Mouse (Mus musculus) liver, postnatal 0 days (tissue): ENCODE results near the gene Gm28035. TPM values are rescaled to one million over a fixed set of nuclear protein-coding genes. Genes with fewer than 3 reads are reported as not detected.

Experiments used
- ATAC-seq: fragments of 200-750 bp; cut with Nextera tagmentation; 2 replicates; pipeline ENCODE4 v1.8.0; 2017; ENCODE audit warnings: mild to moderate bottlenecking, moderate library complexity
- DNase-seq: peaks from one replicate; pipeline ENCODE4 v3.0.0-alpha.2; 2016
- H3K27ac ChIP-seq: fragments of 300-500 bp; sonication (generic); 2 replicates; pipeline ENCODE4 v1.5.1; 2014; ENCODE audit warnings: antibody characterized with exemption, moderate library complexity, mild to moderate bottlenecking, low read depth
- H3K27me3 ChIP-seq: fragments of 300-500 bp; sonication (generic); 2 replicates; pipeline ENCODE4 v1.6.1; 2014; ENCODE audit warnings: low read length, control low read depth, mixed read lengths; ENCODE audit not compliant: insufficient read depth
- H3K36me3 ChIP-seq: fragments of 300-500 bp; sonication (generic); replicated peaks from 2 replicates; pipeline ENCODE4 v1.6.1; 2014; ENCODE audit warnings: mild to moderate bottlenecking, control low read depth, low read length, moderate library complexity, mixed read lengths; ENCODE audit not compliant: insufficient read depth
- H3K4me1 ChIP-seq: fragments of 300-500 bp; sonication (generic); 2 replicates; pipeline ENCODE4 v1.6.1; 2014; ENCODE audit warnings: antibody characterized with exemption, mild to moderate bottlenecking, control low read depth; ENCODE audit not compliant: insufficient read depth
- H3K4me2 ChIP-seq: fragments of 300-500 bp; sonication (generic); 2 replicates; pipeline ENCODE4 v1.6.1; 2014; ENCODE audit warnings: low read depth, mild to moderate bottlenecking, low read length, moderate library complexity, mixed read lengths
- H3K4me3 ChIP-seq: fragments of 300-500 bp; sonication (generic); 2 replicates; pipeline ENCODE4 v1.5.1; 2014; ENCODE audit warnings: low read depth, low read length
- H3K9ac ChIP-seq: fragments of 300-500 bp; sonication (generic); replicated peaks from 2 replicates; pipeline ENCODE4 v1.6.1; 2014; ENCODE audit warnings: mild to moderate bottlenecking, moderate library complexity
- H3K9me3 ChIP-seq: fragments of 300-500 bp; sonication (generic); 2 replicates; pipeline ENCODE4 v1.6.1; 2016; ENCODE audit warnings: mild to moderate bottlenecking, control low read depth, low read length, mixed read lengths
- CTCF ChIP-seq: sonication (generic); IDR thresholded peaks from 2 replicates; pipeline ENCODE4 v1.5.1; 2016; ENCODE audit warnings: antibody characterized with exemption, low read depth
- EP300 ChIP-seq: IDR thresholded peaks from 2 replicates; pipeline ENCODE4 v1.6.1; 2016; ENCODE audit warnings: antibody characterized with exemption, low read depth, mild to moderate bottlenecking
- WGBS: fragments of 180-500 bp; shearing (Covaris S2); extraction: QIAGEN DNeasy Blood & Tissue Kit; methylation state at CpG from one replicate; pipeline ENCODE4 v1.1.7; 2014; ENCODE audit not compliant: insufficient replicate concordance; 5-methylcytosine and 5-hydroxymethylcytosine counted together
- polyA plus RNA-seq: library from polyadenylated mRNA; unstranded; fragments of >200 nt; fragmentation: Nextera tagmentation; extraction: Ambion mirVana; gene quantifications from 2 replicates; pipeline ENCODE4 v1.2.1, GENCODE M21; 2015

Gm28035 gene
- polyA plus RNA-seq, 1 experiment from 2014 or later, result 0.14 TPM

DNA sequence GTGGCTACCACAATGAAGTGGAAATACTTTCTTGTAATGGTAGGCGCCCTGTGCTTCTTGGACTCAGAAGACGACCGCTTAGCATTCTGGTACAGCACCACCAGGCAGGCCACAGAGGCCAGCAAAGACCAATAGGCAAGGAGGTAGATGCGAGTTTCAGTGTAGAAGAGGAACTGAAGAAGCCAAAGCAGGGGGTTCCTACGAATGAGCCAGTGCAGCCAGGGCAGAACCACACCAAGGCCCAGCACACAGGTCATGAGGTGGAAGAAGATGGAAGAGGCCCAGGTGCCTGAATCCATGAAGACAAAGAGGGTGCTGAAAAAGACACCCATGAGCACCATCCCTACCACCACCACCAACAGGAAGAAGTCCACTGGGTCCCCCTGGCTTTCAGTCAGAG, 44.6 kb downstream of the Gm28035 start:
- 69% methylated on average over 5 of the region's 5 CpGs for WGBS
- Histone ChIP-seq H3K27ac (no peak overlapping the region), H3K9ac (peak overlapping the region; percentile 82), H3K4me3 (0 out of 2 replicates have a peak overlapping the region, but pooled peaks have one; percentile 75), H3K27me3 (no peaks in the 10 kb centered on the region), H3K4me2 (peak overlapping the region; percentile 96), H3K36me3 (no peaks in the 10 kb centered on the region; the same call in 1 of the 2 replicates), H3K4me1 (peaks cover 23% of the 10 kb centered on the region), H3K9me3 (no peaks in the 10 kb centered on the region)
- no peak for DNase-seq
- no peak for ATAC-seq
- no peak for TF ChIP-seq EP300
- 0 out of 2 replicates have a peak, but pooled peaks have one; percentile 5 for TF ChIP-seq CTCF

DNA sequence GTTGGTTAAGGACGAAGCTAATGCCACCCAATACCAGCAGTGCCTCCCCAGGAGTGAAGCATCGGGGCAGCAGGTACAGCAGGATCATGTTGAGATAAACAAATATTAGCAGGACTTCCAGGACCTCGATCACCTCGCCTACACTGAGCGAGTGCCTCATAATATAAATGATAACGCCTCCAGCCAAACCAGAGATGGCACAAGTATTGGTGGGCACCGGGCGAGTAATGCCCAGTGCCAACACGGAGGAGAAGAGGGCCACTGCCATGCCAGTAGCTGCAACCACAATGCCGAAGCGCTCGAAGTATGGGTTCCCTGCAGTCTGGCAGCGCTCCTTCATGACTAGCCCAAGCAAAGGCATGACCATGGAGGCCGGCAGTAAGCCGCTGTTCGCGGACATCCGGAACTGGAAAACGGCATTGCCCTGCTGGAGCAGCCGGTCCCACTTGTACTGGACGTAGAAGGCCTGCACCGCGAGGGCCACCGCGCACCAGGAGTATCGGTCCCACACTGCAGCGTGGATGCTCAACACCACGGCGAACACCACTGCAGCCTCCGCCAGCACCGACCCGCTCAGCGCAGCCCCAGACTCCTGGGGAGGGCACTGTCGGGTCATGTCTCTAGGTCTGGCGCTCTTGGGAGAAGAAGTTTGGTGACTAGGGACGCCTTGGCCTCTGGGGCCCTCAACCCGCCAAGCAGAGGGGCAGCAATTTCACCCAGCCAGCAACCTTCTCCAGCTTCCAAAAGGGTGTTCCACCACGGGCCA, 45.2 kb downstream of the Gm28035 start:
- H3K36me3 ChIP-seq, result no peaks in the 10 kb centered on the region; the same call in 1 of the 2 replicates
- peak overlapping the region; percentile 82 for H3K9ac ChIP-seq
- DNase-seq (no peak), ATAC-seq (peak; percentile 57)
- peaks cover 23% of the 10 kb centered on the region for H3K4me1 ChIP-seq
- H3K4me2 ChIP-seq, result peak overlapping the region; percentile 96
- H3K4me3 ChIP-seq, result peak overlapping the region; percentile 75
- WGBS, result 10% methylated on average over 38 of the region's 38 CpGs
- no peaks in the 10 kb centered on the region for H3K9me3 ChIP-seq
- no peaks in the 10 kb centered on the region for H3K27me3 ChIP-seq
- peak overlapping the region; percentile 56 for H3K27ac ChIP-seq
- TF ChIP-seq CTCF (0 out of 2 replicates have a peak, but pooled peaks have one; percentile 0), EP300 (no peak)

DNA sequence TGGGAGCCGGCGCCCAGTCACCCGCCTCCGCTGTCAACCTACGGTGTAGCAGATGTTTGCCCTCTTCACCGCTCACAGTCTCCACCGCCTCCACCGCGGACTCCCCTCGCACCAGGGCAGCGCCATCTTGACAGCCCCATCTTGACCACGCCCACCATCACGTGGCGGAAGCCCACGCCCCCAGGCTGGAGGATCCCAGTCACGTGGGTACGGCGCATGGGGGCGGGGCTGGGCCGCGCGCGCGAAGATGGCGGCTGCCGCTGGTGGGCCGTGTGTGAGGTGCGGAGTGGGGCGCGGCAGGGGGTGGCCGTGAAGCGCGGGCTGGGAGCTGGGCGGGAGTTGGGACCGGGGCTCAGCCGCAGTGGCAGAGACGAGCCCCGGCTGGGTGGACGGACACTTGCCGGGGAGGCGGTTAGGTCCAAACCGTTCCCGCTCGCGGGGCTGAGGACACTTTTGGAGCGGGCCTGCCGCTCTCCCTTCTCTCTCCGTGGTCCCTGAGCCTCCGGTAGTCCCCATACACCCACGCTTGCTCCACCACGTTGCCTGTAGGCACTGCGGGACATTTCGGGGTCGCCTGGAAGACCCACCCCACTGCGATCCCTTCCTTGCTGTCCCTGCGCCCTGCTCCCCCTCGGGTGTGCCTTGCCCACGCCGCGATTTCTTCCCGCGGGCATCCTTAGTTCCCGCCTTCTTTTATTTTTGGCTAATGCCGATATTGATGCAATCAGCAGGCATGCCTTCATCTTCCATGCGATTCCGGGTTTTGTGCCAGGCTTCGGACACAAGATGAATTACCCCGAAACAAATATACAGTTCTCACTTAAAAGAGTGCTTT, 46.0 kb downstream of the Gm28035 start, which contains the start of the genes Dolk and Nup188:
TSS of gene Dolk (minus strand) at position 143 of the 835 bp plus-strand sequence.
TSS of gene Nup188 (plus strand) at position 206 of the 835 bp plus-strand sequence.
- peak; percentile 99 for DNase-seq
- Histone ChIP-seq H3K9ac (peak within 1 kb of the TSS; percentile 82), H3K36me3 (no peaks in the 10 kb centered on the region; the same call in 1 of the 2 replicates), H3K4me2 (peak within 1 kb of the TSS; percentile 96), H3K4me1 (peaks cover 23% of the 10 kb centered on the region), H3K9me3 (no peaks in the 10 kb centered on the region), H3K27ac (peak within 1 kb of the TSS; percentile 56), H3K4me3 (peak within 1 kb of the TSS; percentile 75), H3K27me3 (no peaks in the 10 kb centered on the region)
- ATAC-seq, result peak; percentile 93
- WGBS, result under 1% methylated on average over 59 of the region's 68 CpGs
- TF ChIP-seq CTCF (no peak), EP300 (no peak)

DNA sequence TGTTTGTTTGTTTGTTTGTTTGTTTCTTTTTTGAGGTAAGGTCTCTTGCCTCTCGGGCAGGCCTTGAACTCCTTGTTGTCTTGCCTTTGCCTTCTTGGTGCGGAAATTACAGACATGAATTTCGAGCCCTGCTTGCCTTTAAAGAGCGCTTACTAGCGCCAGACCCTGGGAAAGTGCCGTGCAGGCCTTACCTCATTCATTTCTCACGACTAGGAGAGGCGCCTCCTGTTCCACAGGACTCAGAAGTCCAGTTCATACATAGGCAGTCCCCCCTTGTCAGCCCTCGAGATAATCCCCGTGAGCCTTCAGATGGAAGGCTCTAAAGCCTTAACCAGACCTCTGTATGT, 46.6 kb downstream of the Gm28035 start:
- WGBS, result 1% methylated on average over 10 of the region's 10 CpGs
- H3K9me3 ChIP-seq, result no peaks in the 10 kb centered on the region
- H3K9ac ChIP-seq, result peak overlapping the region; percentile 82
- H3K4me3 ChIP-seq, result peak overlapping the region; percentile 75
- TF ChIP-seq CTCF (no peak), EP300 (no peak)
- peak overlapping the region; percentile 46; the same call in 1 of the 2 replicates for H3K27ac ChIP-seq
- no peaks in the 10 kb centered on the region; the same call in 1 of the 2 replicates for H3K36me3 ChIP-seq
- peak; percentile 33 for DNase-seq
- ATAC-seq, result no peak
- H3K4me2 ChIP-seq, result peak overlapping the region; percentile 96
- no peaks in the 10 kb centered on the region for H3K27me3 ChIP-seq
- H3K4me1 ChIP-seq, result peaks cover 23% of the 10 kb centered on the region

GRCm38 (mm10) chr2:30299525-30299924, 59.2 kb downstream of the Gm28035 start:
- DNase-seq (no peak), ATAC-seq (no peak)
- Histone ChIP-seq H3K4me2 (no peak overlapping the region), H3K4me1 (no peaks in the 10 kb centered on the region), H3K36me3 (peaks cover 42% of the 10 kb centered on the region), H3K9ac (no peak overlapping the region), H3K27me3 (no peaks in the 10 kb centered on the region), H3K9me3 (no peaks in the 10 kb centered on the region), H3K27ac (no peak overlapping the region), H3K4me3 (no peak overlapping the region)
- no peak for TF ChIP-seq EP300
- peak; percentile 44 for TF ChIP-seq CTCF
- 83% methylated on average over 3 of the region's 3 CpGs for WGBS

DNA sequence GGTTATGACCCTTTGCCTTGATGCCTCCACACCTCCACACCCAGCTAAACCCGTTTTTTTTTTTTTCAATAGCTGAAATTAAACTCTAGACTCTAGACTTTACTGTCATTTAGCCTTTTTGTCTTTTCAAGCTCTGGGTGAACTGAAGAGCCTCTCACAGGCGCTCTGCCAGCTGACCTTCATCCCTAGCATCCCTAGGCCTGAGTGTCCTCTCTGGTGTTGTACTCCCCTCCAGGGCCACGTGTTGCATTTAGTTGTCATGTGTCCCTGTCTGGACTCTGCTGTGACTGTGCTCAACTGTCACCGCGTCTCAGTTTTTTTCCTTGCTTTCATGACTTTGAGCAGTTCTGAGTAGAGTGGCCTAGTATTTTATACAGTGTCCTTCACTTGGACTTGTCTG, 59.6 kb downstream of the Gm28035 start:
- Histone ChIP-seq H3K36me3 (peaks cover 46% of the 10 kb centered on the region), H3K27me3 (no peaks in the 10 kb centered on the region), H3K27ac (no peak overlapping the region), H3K4me3 (no peak overlapping the region), H3K9ac (no peak overlapping the region), H3K9me3 (no peaks in the 10 kb centered on the region), H3K4me2 (no peak overlapping the region), H3K4me1 (no peaks in the 10 kb centered on the region)
- TF ChIP-seq CTCF, result no peak
- TF ChIP-seq EP300, result no peak
- no peak for DNase-seq
- no peak for ATAC-seq
- WGBS, result 83% methylated on average over 5 of the region's 5 CpGs
